Mouse (Mus musculus) ES-Bruce4 (cell line): ENCODE data around the gene Brs3.

Experiments used
- CTCF ChIP-seq: IDR thresholded peaks from one replicate; pipeline ENCODE4 v1.8.1; 2011; ENCODE audit warnings: low read depth, low read length
- EP300 ChIP-seq: IDR thresholded peaks from 2 replicates; pipeline ENCODE4 v1.6.1; 2011; ENCODE audit warnings: low read depth, low read length; ENCODE audit not compliant: insufficient read depth
- POLR2A ChIP-seq: IDR thresholded peaks from one replicate; pipeline ENCODE4 v1.8.1; 2011; ENCODE audit warnings: low read length; ENCODE audit not compliant: insufficient read depth

- TF ChIP-seq CTCF: no peak
- TF ChIP-seq POLR2A: no peak
- no peak for TF ChIP-seq EP300
Measured at GRCm38 (mm10) chrX:57012891-57013290, 30.0 kb upstream of the Brs3 start.
